Mouse (Mus musculus) MEL (cell line): ENCODE data around the gene Sema6c.

Source experiments
- CTCF ChIP-seq, 3 experiments: IDR thresholded peaks in 2 of 3; conservative IDR thresholded peaks in 1 of 3; 2 replicates each; pipeline ENCODE4 v1.5.1; 2011 to 2012; ENCODE audit warnings: low read length in 3 of 3, low read depth in 2 of 3, mild to moderate bottlenecking in 2 of 3, improper control_type of control experiment in 1 of 3, inconsistent platforms in 1 of 3, mixed read lengths in 1 of 3, moderate library complexity in 1 of 3; ENCODE audit not compliant: control insufficient read depth in 1 of 3, insufficient read depth in 1 of 3, poor library complexity in 1 of 3, severe bottlenecking in 1 of 3
- EP300 ChIP-seq, 2 experiments: IDR thresholded peaks; 2 replicates each; pipeline ENCODE4 v1.6.1; 2011; ENCODE audit warnings: improper control_type of control experiment in 2 of 2, low read length in 2 of 2, low read depth in 1 of 2, mild to moderate bottlenecking in 1 of 2
- KAT2A ChIP-seq: conservative IDR thresholded peaks from 2 replicates; pipeline ENCODE4 v1.6.1; 2012; ENCODE audit warnings: low read depth, low read length, improper control_type of control experiment, inconsistent platforms
- MAX ChIP-seq: IDR thresholded peaks from 2 replicates; pipeline ENCODE4 v1.6.1; 2011; ENCODE audit warnings: low read length, improper control_type of control experiment
- POLR2A ChIP-seq, 2 experiments: IDR thresholded peaks; 2 replicates each; pipeline ENCODE4 v1.6.1; 2011 to 2012; ENCODE audit warnings: low read length in 2 of 2, mild to moderate bottlenecking in 2 of 2, control low read depth in 1 of 2, improper control_type of control experiment in 1 of 2, low read depth in 1 of 2, moderate library complexity in 1 of 2; ENCODE audit not compliant: control insufficient read depth in 1 of 2, insufficient read depth in 1 of 2, poor library complexity in 1 of 2
- POLR2AphosphoS2 ChIP-seq: IDR thresholded peaks from 2 replicates; pipeline ENCODE4 v1.6.1; 2011; ENCODE audit warnings: low read length, improper control_type of control experiment
- RAD21 ChIP-seq: IDR thresholded peaks from 2 replicates; pipeline ENCODE4 v1.6.1; 2011; ENCODE audit warnings: mild to moderate bottlenecking, low read depth, low read length, improper control_type of control experiment

- no peak for TF ChIP-seq POLR2A (IDR thresholded peaks at IDR 0.05; ENCODE audit: control insufficient read depth in 1 of 2, insufficient read depth in 1 of 2, low read depth in 1 of 2, low read length in 2 of 2, poor library complexity in 1 of 2)
- TF ChIP-seq KAT2A = no peak
- no peak for TF ChIP-seq EP300 (IDR thresholded peaks at IDR 0.05; ENCODE audit: low read depth in 1 of 2, low read length in 2 of 2)
- no peak for TF ChIP-seq MAX
- TF ChIP-seq POLR2AphosphoS2 = no peak; the same call in 1 of the 2 replicates
- no peak for TF ChIP-seq RAD21
- no peak for TF ChIP-seq CTCF (IDR thresholded peaks at IDR 0.05 in 2 of 3, conservative IDR thresholded peaks at IDR 0.05 in 1 of 3; ENCODE audit: control insufficient read depth in 1 of 3, insufficient read depth in 1 of 3, low read depth in 2 of 3, low read length in 3 of 3, poor library complexity in 1 of 3, severe bottlenecking in 1 of 3)
These were observed 38.8 kb downstream of the Sema6c start for GRCm38 (mm10) chr3:95199101-95199500.
